Comparison of ENCODE assay signal across 10 mouse cellular contexts in the genomic region with DNA sequence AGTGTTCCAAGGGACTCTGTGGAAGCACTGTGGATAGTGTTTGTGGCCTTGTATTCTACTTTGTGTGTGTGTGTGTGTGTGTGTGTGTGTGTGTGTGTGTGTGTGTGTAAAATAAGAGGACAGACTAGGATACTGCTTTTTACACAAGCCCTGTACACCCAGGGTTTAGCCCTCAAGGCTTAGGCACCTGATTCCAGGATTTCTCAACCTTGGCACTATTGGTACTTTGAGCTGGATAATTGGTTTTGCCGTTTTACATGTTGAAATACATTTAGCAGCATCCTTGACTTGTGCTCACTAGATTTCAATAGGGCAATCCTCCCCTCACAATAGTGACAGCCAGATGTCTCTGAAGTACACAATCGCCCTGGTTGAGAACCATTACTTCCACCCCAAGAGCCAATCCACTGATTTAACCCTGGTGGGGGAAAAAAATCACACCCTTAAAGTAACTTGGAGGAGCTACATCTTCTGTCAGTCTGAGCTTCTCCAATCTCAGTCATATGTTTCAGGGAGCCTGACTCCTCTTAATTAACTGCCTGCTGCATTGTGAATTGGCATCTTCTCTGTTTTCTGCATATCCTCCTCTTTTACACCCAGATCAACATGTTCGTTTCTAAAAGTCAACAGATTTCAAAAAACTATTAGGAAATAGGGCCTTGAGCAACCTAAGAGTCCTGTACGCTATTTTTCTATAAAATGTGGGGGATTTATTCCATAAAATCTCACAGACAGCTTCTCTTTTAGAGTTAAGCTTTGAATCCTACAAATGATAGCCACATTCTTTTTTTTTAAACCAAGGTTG. TPM values are rescaled to one million over a fixed set of nuclear protein-coding genes. Genes with fewer than 3 reads are reported as not detected.
DNase-seq lines count a peak whose midpoint lies in the region; ATAC-seq and TF ChIP-seq lines count a peak whose summit lies in the region.
"Had no signal": no experiment of that assay in that cellular context is flagged by ENCODE, and none has a peak within 500 bp of the region (broad histone marks: within the 10 kb centered on the region; RNA-seq: fewer than 3 reads in every experiment).

No protein-coding gene starts in this region.

- TF ChIP-seq POLR2A in cerebellum, adult 2 months (IDR thresholded peaks at IDR 0.05; ENCODE audit: borderline replicate concordance, insufficient read depth, low read length): no peak
- TF ChIP-seq POLR2A in lung, adult 2 months (IDR thresholded peaks at IDR 0.05; ENCODE audit: borderline replicate concordance, extremely low read depth, low read depth, low read length): no peak
- no peak for TF ChIP-seq POLR2A in limb, embryonic 14.5 days (IDR thresholded peaks at IDR 0.05; ENCODE audit: borderline replicate concordance, extremely low read depth, insufficient read depth, insufficient read length)
- no peak for TF ChIP-seq POLR2A in small intestine, adult 2 months (IDR thresholded peaks at IDR 0.05; ENCODE audit: low read depth, low read length)

- no peak for ATAC-seq in lung, embryonic 14.5 days (ENCODE audit: insufficient read depth)
- ATAC-seq in limb, embryonic 14.5 days (ENCODE audit: low FRiP score, low read depth): no peak

- peak overlapping the region; percentile 91 for H3K4me3 ChIP-seq in cerebellum, adult 2 months (replicated peaks; ENCODE audit: insufficient read depth, low read depth, low read length)
- H3K4me3 ChIP-seq in lung, embryonic 14.5 days (ENCODE audit: low read depth, low read length): no peak overlapping the region
- H3K4me3 ChIP-seq in lung, adult 2 months (replicated peaks; ENCODE audit: extremely low read depth, low read depth, low read length): no peak overlapping the region
- H3K4me3 ChIP-seq in limb, embryonic 14.5 days (replicated peaks; ENCODE audit: low read length): 0 out of 2 replicates have a peak overlapping the region, but pooled peaks have one; percentile 86
- H3K4me3 ChIP-seq in small intestine, adult 2 months (ENCODE audit: low read depth, low read length): no peak overlapping the region

- H3K9ac ChIP-seq in lung, embryonic 14.5 days: peak overlapping the region; percentile 87; the same call in 1 of the 2 replicates
- H3K9ac ChIP-seq in limb, embryonic 14.5 days (ENCODE audit: low read depth, low read length, severe bottlenecking): no peak overlapping the region

- no peak for TF ChIP-seq CTCF in cerebellum, adult 2 months (IDR thresholded peaks at IDR 0.05; ENCODE audit: borderline replicate concordance, insufficient read depth, low read depth, low read length)
- TF ChIP-seq CTCF in lung, embryonic 14.5 days (IDR thresholded peaks at IDR 0.05; ENCODE audit: low read depth): no peak
- no peak for TF ChIP-seq CTCF in lung, adult 2 months (IDR thresholded peaks at IDR 0.05; ENCODE audit: insufficient read depth, low read length)
- TF ChIP-seq CTCF in small intestine, adult 2 months (IDR thresholded peaks at IDR 0.05; ENCODE audit: extremely low read depth, insufficient read length, insufficient replicate concordance, low read depth, low read length): no peak

- no peaks in the 10 kb centered on the region for H3K27me3 ChIP-seq in cerebellum, adult 2 months (ENCODE audit: control insufficient read depth, insufficient read depth, low read length)
- no peaks in the 10 kb centered on the region for H3K27me3 ChIP-seq in lung, embryonic 14.5 days (ENCODE audit: insufficient read depth, low read length)
- no peaks in the 10 kb centered on the region for H3K27me3 ChIP-seq in limb, embryonic 14.5 days (ENCODE audit: control insufficient read depth, insufficient read depth, low read length)
- no peaks in the 10 kb centered on the region for H3K27me3 ChIP-seq in small intestine, adult 2 months (ENCODE audit: control insufficient read depth, insufficient read depth, low read length)

- peak in 1 of 2 experiments; percentile 19 for DNase-seq in cerebellum, adult 2 months
- no peak for DNase-seq in cerebellum, adult 8-10 months
- DNase-seq in lung, embryonic 14.5 days: no peak
- DNase-seq in lung, adult 2 months: no peak
- DNase-seq in limb, embryonic 14.5 days (ENCODE audit: low spot score): no peak
- DNase-seq in ovary, postnatal 36 days (ENCODE audit: low spot score): no peak
- DNase-seq in urinary bladder, postnatal 14 days (ENCODE audit: low spot score): no peak
- DNase-seq: lung, postnatal 36 days; spleen, adult 18-20 months had no signal

- H3K4me1 ChIP-seq in cerebellum, adult 2 months (ENCODE audit: control insufficient read depth, insufficient read depth, low read length): peaks cover 12% of the 10 kb centered on the region
- H3K4me1 ChIP-seq in lung, embryonic 14.5 days (ENCODE audit: insufficient read depth): peaks cover 20% of the 10 kb centered on the region
- H3K4me1 ChIP-seq in lung, adult 2 months (ENCODE audit: control insufficient read depth, insufficient read depth, low read length): peaks cover 11% of the 10 kb centered on the region; the same call in 1 of the 2 replicates
- peaks cover 19% of the 10 kb centered on the region for H3K4me1 ChIP-seq in limb, embryonic 14.5 days (ENCODE audit: control insufficient read depth, insufficient read depth, low read length)
- peaks cover 12% of the 10 kb centered on the region for H3K4me1 ChIP-seq in small intestine, adult 2 months (ENCODE audit: control insufficient read depth, insufficient read depth, insufficient read length, low read length)

- peak overlapping the region; percentile 79 for H3K4me2 ChIP-seq in lung, embryonic 14.5 days
- H3K4me2 ChIP-seq in limb, embryonic 14.5 days (replicated peaks; ENCODE audit: low read depth, low read length, severe bottlenecking): no peak overlapping the region

- 54% methylated on average over 4 of the region's 4 CpGs for WGBS in cerebellum, adult 2 months
- 68% methylated on average over 4 of the region's 4 CpGs for WGBS in lung, embryonic 14.5 days
- WGBS in lung, adult 2 months: 68% methylated on average over 4 of the region's 4 CpGs
- 65% methylated on average over 4 of the region's 4 CpGs for WGBS in limb, embryonic 14.5 days
- 74% methylated on average over 4 of the region's 4 CpGs for WGBS in small intestine, adult 2 months

- H3K36me3 ChIP-seq in lung, embryonic 14.5 days (ENCODE audit: insufficient read depth): no peaks in the 10 kb centered on the region
- no peaks in the 10 kb centered on the region for H3K36me3 ChIP-seq in limb, embryonic 14.5 days (ENCODE audit: control insufficient read depth, insufficient read depth, low read length)
- H3K36me3 ChIP-seq in small intestine, adult 2 months (ENCODE audit: control insufficient read depth, insufficient read depth, low read length): no peaks in the 10 kb centered on the region

- no peaks in the 10 kb centered on the region for H3K9me3 ChIP-seq in lung, embryonic 14.5 days (ENCODE audit: low read depth, low read length)
- H3K9me3 ChIP-seq in limb, embryonic 14.5 days (ENCODE audit: control insufficient read depth, low read length): no peaks in the 10 kb centered on the region

- peak overlapping the region; percentile 80 for H3K27ac ChIP-seq in cerebellum, adult 2 months (ENCODE audit: insufficient read depth, low read length)
- peak overlapping the region; percentile 60; the same call in 1 of the 2 replicates for H3K27ac ChIP-seq in lung, embryonic 14.5 days (ENCODE audit: low read depth)
- no peak overlapping the region for H3K27ac ChIP-seq in limb, embryonic 14.5 days (replicated peaks; ENCODE audit: low read depth, low read length)
- H3K27ac ChIP-seq in small intestine, adult 2 months (ENCODE audit: insufficient read depth, low read depth, low read length): 0 out of 2 replicates have a peak overlapping the region, but pooled peaks have one; percentile 3

RNA-seq across cellular contexts. Expression of a gene that starts 1.9 kb away (rescaled TPM):
- polyA plus RNA-seq in cerebellum, adult 2 months (2012; rRNA removed): 27.2 and 38.2 TPM in 2 replicates
- polyA plus RNA-seq in lung, embryonic 14.5 days (2014; fragmentation: Nextera tagmentation; extraction: Ambion mirVana): 7.0 and 8.6 TPM in 2 replicates
- 4.8 and 7.6 TPM in 2 replicates for polyA plus RNA-seq in lung, adult 2 months (2012; rRNA removed)
- 9.6 and 12.3 TPM in 2 replicates for polyA plus RNA-seq in limb, embryonic 14.5 days (2012; rRNA removed)
- 9.3 and 12.0 TPM in 2 replicates for polyA plus RNA-seq in limb, embryonic 14.5 days (2014; fragmentation: Nextera tagmentation; extraction: Ambion mirVana)
- 4.0 and 7.6 TPM in 2 replicates for polyA plus RNA-seq in small intestine, adult 2 months (2012; rRNA removed)

RNA-seq across cellular contexts. Expression of a gene that starts 2.1 kb away (rescaled TPM):
- polyA plus RNA-seq in cerebellum, adult 2 months (2012; rRNA removed): 18.5 and 18.7 TPM in 2 replicates
- 6.5 and 7.4 TPM in 2 replicates for polyA plus RNA-seq in lung, embryonic 14.5 days (2014; fragmentation: Nextera tagmentation; extraction: Ambion mirVana)
- polyA plus RNA-seq in lung, adult 2 months (2012; rRNA removed): 5.0 and 9.7 TPM in 2 replicates
- 30.0 and 30.3 TPM in 2 replicates for polyA plus RNA-seq in limb, embryonic 14.5 days (2012; rRNA removed)
- polyA plus RNA-seq in limb, embryonic 14.5 days (2014; fragmentation: Nextera tagmentation; extraction: Ambion mirVana): 13.2 and 13.7 TPM in 2 replicates
- 1.2 and 3.1 TPM in 2 replicates for polyA plus RNA-seq in small intestine, adult 2 months (2012; rRNA removed)

Comparison
In these comparisons a context has a peak if more than half of its experiments do, and no peak if none do; other contexts are left out.
1. H3K4me3 ChIP-seq: peak in cerebellum, adult 2 months (single experiment) and limb, embryonic 14.5 days (single experiment); none in lung, embryonic 14.5 days (single experiment), lung, adult 2 months (single experiment) and small intestine, adult 2 months (single experiment).